Mouse (Mus musculus) pancreas, adult 10 weeks (tissue): ENCODE results near the gene Gspt1. TPM values are rescaled to one million over a fixed set of nuclear protein-coding genes. Genes with fewer than 3 reads are reported as not detected.

Source experiments
- polyA plus RNA-seq: library from polyadenylated mRNA; stranded (reverse); fragments of 350-450 nt; fragmentation: Illumina TruSeq; extraction: RNeasy Lipid Tissue Mini Kit (QIAGEN cat#74804); gene quantifications from one replicate; pipeline ENCODE4 v1.2.3, GENCODE M21; 2015; ENCODE audit warnings: low read depth, low replicate concordance; ENCODE audit not compliant: insufficient read depth

Gene Gspt1
- polyA plus RNA-seq: 21.2 TPM

GRCm38 (mm10) chr16:11253898-11254722 is at the start of gene Gspt1:
Gene Gspt1, minus strand, starts transcription at chr16:11254325.

GRCm38 (mm10) chr16:11202571-11203554 is 51.3 kb downstream of the Gspt1 start, which contains the start of gene Rsl1d1:
Gene Rsl1d1, minus strand, starts transcription at chr16:11203331.

GRCm38 (mm10) chr16:11176208-11176883 is 77.8 kb downstream of the Gspt1 start, which contains the start of gene Zc3h7a:
Gene Zc3h7a, minus strand, starts transcription at chr16:11176393.

Other genes with a start within 250 kb of the Gspt1 start
- 4.3 TPM for gene Snn, start 193.4 kb downstream of the Gspt1 start, polyA plus RNA-seq
- gene Litaf, start 188.2 kb downstream of the Gspt1 start, polyA plus RNA-seq: 19.8 TPM
- 28.1 TPM for gene Txndc11, start 119.7 kb downstream of the Gspt1 start, polyA plus RNA-seq
- gene Zc3h7a, start 77.9 kb downstream of the Gspt1 start, polyA plus RNA-seq: 71.0 TPM
- 17.1 TPM for gene Rsl1d1, start 51.0 kb downstream of the Gspt1 start, polyA plus RNA-seq
- gene Tnfrsf17, start 59.5 kb upstream of the Gspt1 start, polyA plus RNA-seq: not detected
- 1.1 TPM for gene Snx29, start 68.6 kb upstream of the Gspt1 start, polyA plus RNA-seq